Mouse (Mus musculus) neural tube, embryonic 11.5 days (tissue): Measurements from ENCODE around the gene Ap4e1. TPM values are rescaled to one million over a fixed set of nuclear protein-coding genes. Genes with fewer than 3 reads are reported as not detected.
"Not testable (repeated sequence)": the region's sequence is repeated elsewhere in the genome, so short reads cannot be mapped to it uniquely, and the experiment has no call there.

ENCODE experiments used
- ATAC-seq: fragments of 200-750 bp; cut with Nextera tagmentation; 2 replicates; pipeline ENCODE4 v1.8.0; 2017; ENCODE audit warnings: moderate number of reproducible peaks, mild to moderate bottlenecking, moderate TSS enrichment, moderate library complexity; ENCODE audit not compliant: insufficient read depth, low FRiP score, low TSS enrichment
- DNase-seq: peaks from one replicate; pipeline ENCODE4 v3.0.0-alpha.2; 2015; ENCODE audit warnings: low spot score
- H3K27ac ChIP-seq: fragments of 300-500 bp; sonication (generic); 2 replicates; pipeline ENCODE4 v1.5.1; 2014; ENCODE audit warnings: low read depth, mild to moderate bottlenecking, low read length
- H3K27me3 ChIP-seq: fragments of 300-500 bp; sonication (generic); 2 replicates; pipeline ENCODE4 v1.6.1; 2014; ENCODE audit warnings: mild to moderate bottlenecking, low read length, mixed read lengths; ENCODE audit not compliant: control insufficient read depth, insufficient read depth
- H3K36me3 ChIP-seq: fragments of 300-500 bp; sonication (generic); 2 replicates; pipeline ENCODE4 v1.6.1; 2014; ENCODE audit warnings: mild to moderate bottlenecking, low read length, moderate library complexity, mixed read lengths; ENCODE audit not compliant: control insufficient read depth, insufficient read depth
- H3K4me1 ChIP-seq: fragments of 300-500 bp; sonication (generic); 2 replicates; pipeline ENCODE4 v1.6.1; 2014; ENCODE audit warnings: low read length, mixed read lengths; ENCODE audit not compliant: control insufficient read depth, insufficient read depth
- H3K4me2 ChIP-seq: fragments of 300-500 bp; sonication (generic); 2 replicates; pipeline ENCODE4 v1.6.1; 2014; ENCODE audit warnings: low read depth, mild to moderate bottlenecking, moderate library complexity
- H3K4me3 ChIP-seq: fragments of 300-500 bp; sonication (generic); 2 replicates; pipeline ENCODE4 v1.5.1; 2014; ENCODE audit warnings: low read depth, low read length
- H3K9ac ChIP-seq: fragments of 300-500 bp; sonication (generic); 2 replicates; pipeline ENCODE4 v1.6.1; 2014; ENCODE audit warnings: mild to moderate bottlenecking, low read length
- H3K9me3 ChIP-seq: fragments of 300-500 bp; sonication (generic); 2 replicates; pipeline ENCODE4 v1.6.1; 2016; ENCODE audit warnings: low read length; ENCODE audit not compliant: control insufficient read depth
- WGBS: fragments of 180-500 bp; shearing (Covaris S2); extraction: QIAGEN DNeasy Blood & Tissue Kit; methylation state at CpG from one replicate; pipeline ENCODE4 v1.1.7; 2014; 5-methylcytosine and 5-hydroxymethylcytosine counted together
- polyA plus RNA-seq: library from polyadenylated mRNA; unstranded; fragments of >200 nt; fragmentation: Nextera tagmentation; extraction: Ambion mirVana; gene quantifications from 2 replicates; pipeline ENCODE4 v1.2.1, GENCODE M21; 2014

Ap4e1 gene
- polyA plus RNA-seq, 1 experiment from 2014 or later = 10.7 TPM

GRCm38 (mm10) chr2:127069781-127070434, 61.4 kb downstream of the Ap4e1 start:
- H3K27me3 ChIP-seq = no peaks in the 10 kb centered on the region
- ATAC-seq (no peak; the same call in 1 of the 2 replicates), DNase-seq (no peak)
- WGBS = 23% methylated on average over 11 of the region's 11 CpGs
- peak overlapping the region; percentile 64 for H3K4me3 ChIP-seq
- H3K27ac ChIP-seq = no peak overlapping the region
- H3K36me3 ChIP-seq = no peaks in the 10 kb centered on the region
- peaks cover 4% of the 10 kb centered on the region; the same call in 1 of the 2 replicates for H3K4me1 ChIP-seq
- peak overlapping the region; percentile 59 for H3K4me2 ChIP-seq
- H3K9ac ChIP-seq = peak overlapping the region; percentile 81
- no peaks in the 10 kb centered on the region for H3K9me3 ChIP-seq

- Histone ChIP-seq H3K4me2 (peak within 1 kb of the TSS; percentile 59), H3K9me3 (no peaks in the 10 kb centered on the region), H3K4me3 (peak within 1 kb of the TSS; percentile 64), H3K36me3 (no peaks in the 10 kb centered on the region), H3K27ac (no peak within 1 kb of the TSS), H3K9ac (peak within 1 kb of the TSS; percentile 81), H3K27me3 (no peaks in the 10 kb centered on the region), H3K4me1 (peaks cover 4% of the 10 kb centered on the region; the same call in 1 of the 2 replicates)
- WGBS = under 1% methylated on average over 32 of the region's 32 CpGs
- ATAC-seq = peak; percentile 100
- DNase-seq = peak; percentile 93
Measured at GRCm38 (mm10) chr2:127070435-127070841, 61.9 kb downstream of the Ap4e1 start, which contains the start of gene Blvra. Gene Blvra, plus strand, starts transcription at chr2:127070665.

GRCm38 (mm10) chr2:127070879-127071278, 62.4 kb downstream of the Ap4e1 start:
- Histone ChIP-seq H3K4me1 (peaks cover 4% of the 10 kb centered on the region; the same call in 1 of the 2 replicates), H3K27ac (no peak overlapping the region), H3K4me3 (peak overlapping the region; percentile 64), H3K36me3 (no peaks in the 10 kb centered on the region), H3K9ac (peak overlapping the region; percentile 81), H3K9me3 (no peaks in the 10 kb centered on the region), H3K27me3 (no peaks in the 10 kb centered on the region), H3K4me2 (peak overlapping the region; percentile 59)
- no peak for DNase-seq
- ATAC-seq = peak; percentile 65
- 17% methylated on average over 9 of the region's 9 CpGs for WGBS

DNA sequence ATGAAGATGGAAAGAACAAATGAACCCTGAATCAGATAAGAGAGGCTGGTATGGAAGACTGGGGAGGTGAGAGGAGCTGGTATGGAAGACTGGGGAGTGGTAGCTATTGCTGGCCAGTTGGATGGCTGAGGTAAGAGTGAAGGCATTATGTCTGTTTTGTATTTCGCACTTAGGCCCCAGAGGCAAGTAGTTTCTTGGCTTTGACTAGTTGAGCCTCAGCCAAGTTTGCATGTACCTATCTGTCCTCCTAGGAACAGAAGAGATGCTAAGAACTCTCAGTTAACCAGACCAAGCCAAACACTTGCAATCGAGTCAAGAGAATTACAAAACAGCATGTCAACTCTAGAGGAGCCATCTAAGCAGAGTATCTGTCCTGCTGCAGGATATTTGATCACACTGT, 65.6 kb downstream of the Ap4e1 start:
- no peaks in the 10 kb centered on the region for H3K27me3 ChIP-seq
- no peaks in the 10 kb centered on the region for H3K9me3 ChIP-seq
- H3K27ac ChIP-seq = no peak overlapping the region
- WGBS = 91% methylated on average over 2 of the region's 2 CpGs
- H3K4me1 ChIP-seq = peaks cover 4% of the 10 kb centered on the region; the same call in 1 of the 2 replicates
- H3K9ac ChIP-seq = no peak overlapping the region
- H3K36me3 ChIP-seq = no peaks in the 10 kb centered on the region
- no peak for ATAC-seq
- DNase-seq = no peak
- no peak overlapping the region for H3K4me3 ChIP-seq
- no peak overlapping the region for H3K4me2 ChIP-seq

DNA sequence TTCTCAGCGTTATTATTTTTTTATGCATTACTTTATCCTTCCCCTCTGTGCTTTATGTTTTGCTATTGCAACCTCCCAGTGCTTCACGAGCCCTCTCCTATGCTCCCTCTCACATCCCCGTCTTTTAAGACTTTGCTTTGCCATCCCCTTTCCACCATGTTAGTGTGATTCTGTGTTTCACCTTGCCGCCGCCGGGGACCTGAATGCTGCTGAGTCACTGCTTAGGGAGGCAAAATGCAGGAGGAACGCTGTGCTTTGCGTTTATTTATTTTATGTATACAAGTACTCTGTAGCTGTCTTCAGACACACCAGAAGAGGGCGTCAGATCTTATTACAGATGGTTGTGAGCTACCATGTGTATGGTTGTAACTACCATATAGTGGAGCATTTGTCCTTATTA, 69.1 kb downstream of the Ap4e1 start:
- Histone ChIP-seq H3K27me3 (no peaks in the 10 kb centered on the region), H3K9ac (no peak overlapping the region), H3K9me3 (no peaks in the 10 kb centered on the region), H3K4me1 (no peaks in the 10 kb centered on the region), H3K36me3 (no peaks in the 10 kb centered on the region), H3K4me2 (no peak overlapping the region), H3K27ac (no peak overlapping the region), H3K4me3 (no peak overlapping the region)
- ATAC-seq = no peak
- no peak for DNase-seq
- WGBS = 81% methylated on average over 9 of the region's 9 CpGs

GRCm38 (mm10) chr2:127079066-127079465, 70.5 kb downstream of the Ap4e1 start:
- 77% methylated on average over 2 of the region's 2 CpGs for WGBS
- not testable (repeated sequence) for H3K4me1 ChIP-seq

GRCm38 (mm10) chr2:127079881-127080590, 71.5 kb downstream of the Ap4e1 start:
- no peak for ATAC-seq
- 89% methylated on average over 11 of the region's 11 CpGs for WGBS
- H3K9ac ChIP-seq = no peak overlapping the region
- no peaks in the 10 kb centered on the region for H3K36me3 ChIP-seq
- no peak overlapping the region for H3K4me2 ChIP-seq
- H3K9me3 ChIP-seq = no peaks in the 10 kb centered on the region
- H3K4me1 ChIP-seq = no peaks in the 10 kb centered on the region
- no peak overlapping the region for H3K27ac ChIP-seq
- no peak overlapping the region for H3K4me3 ChIP-seq
- H3K27me3 ChIP-seq = no peaks in the 10 kb centered on the region
- DNase-seq = no peak

More at GRCm38 (mm10) chr2:127079066-127079465, 70.5 kb downstream of the Ap4e1 start:
- H3K9ac ChIP-seq, H3K9me3 ChIP-seq, H3K27me3 ChIP-seq, H3K4me3 ChIP-seq, H3K27ac ChIP-seq, ATAC-seq, H3K36me3 ChIP-seq, DNase-seq, H3K4me2 ChIP-seq: not testable (repeated sequence)

- Histone ChIP-seq H3K4me2 (no peak overlapping the region), H3K9ac (no peak overlapping the region), H3K4me1 (no peaks in the 10 kb centered on the region), H3K9me3 (no peaks in the 10 kb centered on the region), H3K27me3 (no peaks in the 10 kb centered on the region), H3K4me3 (no peak overlapping the region), H3K36me3 (no peaks in the 10 kb centered on the region), H3K27ac (no peak overlapping the region)
- ATAC-seq = no peak
- no peak for DNase-seq
- WGBS = 85% methylated on average over 11 of the region's 11 CpGs
Measured at GRCm38 (mm10) chr2:127080591-127081218, 72.2 kb downstream of the Ap4e1 start.
